Mouse (Mus musculus) embryonic fibroblast, embryonic 13.5 days (primary cell): ENCODE measurements around the gene Gm21983. TPM values are rescaled to one million over a fixed set of nuclear protein-coding genes. Genes with fewer than 3 reads are reported as not detected.

Source experiments
- H3K27ac ChIP-seq: 2 replicates; pipeline ENCODE4 v1.5.1; 2012; ENCODE audit warnings: low read length, control low read depth, inconsistent platforms; ENCODE audit not compliant: insufficient read depth
- H3K4me1 ChIP-seq: 2 replicates; pipeline ENCODE4 v1.6.1; 2011; ENCODE audit warnings: low read length; ENCODE audit not compliant: control insufficient read depth, insufficient read depth
- H3K4me3 ChIP-seq: 2 replicates; pipeline ENCODE4 v1.5.1; 2011; ENCODE audit warnings: mild to moderate bottlenecking, control low read depth, low read length; ENCODE audit not compliant: insufficient read depth
- CTCF ChIP-seq: IDR thresholded peaks from 2 replicates; pipeline ENCODE4 v1.5.1; 2011; ENCODE audit warnings: mild to moderate bottlenecking, control low read depth, low read length, moderate library complexity, borderline replicate concordance; ENCODE audit not compliant: insufficient read depth
- POLR2A ChIP-seq: IDR thresholded peaks from 2 replicates; pipeline ENCODE4 v1.6.1; 2011; ENCODE audit warnings: low read depth, mild to moderate bottlenecking, control low read depth, low read length, moderate library complexity
- polyA plus RNA-seq: library from polyadenylated mRNA; stranded (reverse); fragments of >200 nt; gene quantifications from 2 replicates; pipeline ENCODE4 v1.2.4, GENCODE M21; 2011; ENCODE audit warnings: low read depth; ENCODE audit not compliant: missing spikeins, insufficient read length

Gm21983 gene
- polyA plus RNA-seq, 1 experiment, result not detected

DNA sequence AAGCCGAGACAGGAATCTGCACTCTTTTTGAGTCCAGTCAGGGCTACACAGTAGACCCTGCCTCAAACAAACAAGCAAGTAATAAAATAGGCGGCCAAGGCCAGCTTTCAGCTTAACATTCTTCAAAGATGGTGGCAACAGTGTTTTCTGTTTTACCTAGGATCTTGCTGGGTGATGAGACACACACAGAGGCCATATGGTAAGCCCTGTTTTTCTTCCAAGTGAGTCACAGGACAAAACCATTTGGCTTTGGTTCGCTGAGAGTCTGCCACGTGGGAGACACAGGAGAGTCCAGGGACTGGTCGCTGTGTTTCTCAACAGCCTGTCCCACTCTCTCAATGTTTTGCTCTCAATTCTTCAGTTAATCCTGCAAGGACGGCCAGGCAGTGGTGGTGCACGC, 37.7 kb upstream of the Gm21983 start:
- peak overlapping the region; percentile 70 for H3K27ac ChIP-seq
- H3K4me1 ChIP-seq, result no peaks in the 10 kb centered on the region
- no peak for TF ChIP-seq POLR2A
- TF ChIP-seq CTCF, result no peak
- H3K4me3 ChIP-seq, result no peak overlapping the region

DNA sequence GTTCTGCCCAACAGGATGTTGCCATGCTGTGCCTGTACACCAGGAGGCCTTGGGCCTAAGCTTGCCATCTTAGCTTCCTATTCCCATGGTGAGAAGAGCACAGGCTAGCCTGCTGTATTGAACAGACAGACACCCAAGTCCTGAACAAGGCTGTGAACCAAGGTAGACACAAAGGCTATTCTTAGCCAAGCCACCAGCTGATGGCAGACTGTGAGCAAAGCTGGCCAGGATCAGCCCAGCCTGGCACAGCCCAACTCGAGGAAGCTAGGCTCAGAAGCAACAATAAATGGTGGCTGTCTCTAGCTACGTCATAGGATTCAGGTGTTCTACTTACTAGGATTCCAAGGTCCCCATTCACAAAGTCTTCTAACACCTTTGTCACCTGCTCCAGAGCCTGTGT, 31.7 kb upstream of the Gm21983 start:
- no peak for TF ChIP-seq CTCF
- no peak for TF ChIP-seq POLR2A
- no peak overlapping the region for H3K27ac ChIP-seq
- H3K4me3 ChIP-seq, result no peak overlapping the region
- H3K4me1 ChIP-seq, result no peaks in the 10 kb centered on the region

DNA sequence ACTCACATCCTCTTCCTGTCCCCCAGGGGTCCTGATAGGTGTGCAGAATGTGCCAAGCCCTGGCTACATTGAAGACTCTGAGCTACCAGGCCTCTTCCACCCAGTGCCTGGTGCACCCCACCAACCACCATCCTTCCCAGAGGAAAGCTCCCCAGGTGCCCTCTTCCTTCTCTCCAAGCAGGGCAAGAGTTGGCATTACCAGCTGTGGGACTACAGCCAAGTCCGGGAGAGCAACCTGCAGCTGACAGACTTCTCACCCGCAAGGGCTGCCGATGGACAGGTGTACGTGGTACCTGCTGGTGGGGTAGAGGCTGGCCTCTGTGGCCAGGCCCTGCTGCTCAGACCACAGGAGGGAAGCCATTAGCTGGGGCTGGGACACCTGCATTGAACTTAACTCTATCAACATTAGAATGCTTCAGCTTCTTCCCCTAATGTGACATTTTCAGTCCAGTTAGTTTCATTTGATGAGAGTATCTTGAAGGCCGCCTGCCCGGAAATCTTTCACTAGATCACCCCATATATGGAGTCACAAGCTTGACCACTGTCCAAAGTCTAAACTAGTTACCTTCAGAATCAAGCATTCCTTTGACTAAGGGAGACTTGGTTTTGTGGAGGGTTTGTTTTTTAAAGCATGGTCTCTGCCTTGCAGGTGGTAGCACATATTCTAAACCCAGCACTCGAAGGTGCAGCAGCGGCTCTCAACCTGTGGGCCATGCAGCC, 23.0 kb upstream of the Gm21983 start:
- no peak for TF ChIP-seq CTCF
- TF ChIP-seq POLR2A, result no peak
- H3K4me1 ChIP-seq, result no peaks in the 10 kb centered on the region
- no peak overlapping the region for H3K27ac ChIP-seq
- no peak overlapping the region for H3K4me3 ChIP-seq

DNA sequence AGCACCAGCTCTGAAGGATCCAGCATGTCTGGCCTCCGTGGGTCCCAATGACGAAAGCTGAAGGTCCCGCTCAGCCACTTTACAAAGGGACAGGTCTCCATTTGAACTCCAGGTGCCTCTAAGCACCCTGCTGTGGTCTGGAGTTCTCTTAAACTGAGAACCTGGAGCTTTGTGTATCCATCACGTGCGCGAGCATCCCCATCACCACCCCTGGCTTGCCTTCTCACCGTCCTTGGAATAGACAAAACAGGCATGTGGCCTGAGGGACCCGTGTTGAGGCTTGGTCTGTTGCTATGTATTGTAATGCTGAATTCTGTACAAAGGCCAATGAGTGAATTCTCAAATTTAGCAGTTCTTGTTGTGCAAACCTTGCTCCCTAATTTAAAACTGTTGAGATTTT, 17.9 kb upstream of the Gm21983 start:
- no peak overlapping the region for H3K4me3 ChIP-seq
- no peak for TF ChIP-seq POLR2A
- TF ChIP-seq CTCF, result no peak
- H3K27ac ChIP-seq, result peak overlapping the region; percentile 95
- H3K4me1 ChIP-seq, result peaks cover 9% of the 10 kb centered on the region

DNA sequence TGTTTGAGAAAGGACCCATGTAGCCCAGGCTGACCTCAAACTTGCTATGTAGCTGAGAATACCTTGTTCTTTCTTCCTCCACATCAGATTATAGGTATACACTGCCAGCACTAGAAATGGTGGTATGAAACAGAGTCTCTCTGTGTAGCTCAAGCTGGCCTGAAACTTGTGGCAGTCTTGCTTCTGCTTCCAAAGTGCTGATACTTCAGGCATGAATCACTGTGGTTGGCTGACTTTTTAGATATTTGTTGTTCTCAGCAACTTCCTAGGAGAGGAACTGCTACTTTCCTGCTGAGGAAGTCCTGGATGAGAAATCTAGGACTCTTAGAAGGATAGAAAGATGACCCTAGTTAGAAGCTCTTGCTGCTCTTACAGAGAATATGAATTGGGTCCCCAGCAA, 17.5 kb upstream of the Gm21983 start:
- Histone ChIP-seq H3K27ac (peak overlapping the region; percentile 95), H3K4me1 (peaks cover 13% of the 10 kb centered on the region), H3K4me3 (no peak overlapping the region)
- TF ChIP-seq CTCF (no peak), POLR2A (peak; percentile 42)

DNA sequence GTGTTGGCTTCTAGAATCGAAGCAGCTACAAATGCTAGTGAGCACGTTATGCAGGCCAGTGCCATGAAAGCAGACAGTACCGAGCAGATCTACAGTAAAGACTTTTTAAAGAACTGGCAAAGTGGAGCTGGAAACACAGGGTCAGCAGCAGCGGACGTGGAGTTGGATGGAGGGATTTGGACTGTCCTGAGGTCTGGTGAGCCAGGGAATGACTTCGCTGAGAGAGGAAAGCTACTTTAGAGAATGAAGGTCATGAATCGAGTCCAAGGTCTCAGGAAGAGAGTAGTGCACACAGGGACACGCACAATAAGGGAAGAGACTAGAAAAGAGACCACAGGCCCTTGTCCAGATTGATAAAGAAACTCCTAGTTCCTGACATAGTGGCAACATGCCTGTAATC, 16.7 kb upstream of the Gm21983 start:
- TF ChIP-seq CTCF (no peak), POLR2A (no peak)
- peaks cover 13% of the 10 kb centered on the region for H3K4me1 ChIP-seq
- peak overlapping the region; percentile 95 for H3K27ac ChIP-seq
- H3K4me3 ChIP-seq, result no peak overlapping the region

DNA sequence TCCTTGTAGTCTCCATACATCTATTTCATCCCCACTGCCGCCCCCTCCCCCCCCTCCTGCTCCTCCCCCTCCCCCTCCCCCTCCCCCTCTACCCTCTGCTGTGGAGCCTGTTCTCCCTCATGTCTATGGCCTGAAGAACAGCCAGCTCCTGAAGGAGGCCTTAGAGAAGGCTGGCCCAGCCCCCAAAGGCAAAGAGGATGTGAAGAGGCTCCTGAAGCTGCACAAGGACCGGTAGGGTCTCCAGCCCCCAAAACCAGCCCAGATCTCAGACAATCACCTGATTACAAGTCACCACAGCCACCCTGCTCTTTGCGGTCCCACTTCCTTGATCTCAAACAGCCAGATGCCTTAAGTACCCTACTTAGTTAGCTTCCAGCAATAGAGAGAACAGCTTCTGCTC, 16.2 kb upstream of the Gm21983 start:
- no peak overlapping the region for H3K4me3 ChIP-seq
- H3K4me1 ChIP-seq, result peaks cover 13% of the 10 kb centered on the region
- H3K27ac ChIP-seq, result peak overlapping the region; percentile 95
- TF ChIP-seq POLR2A, result no peak
- TF ChIP-seq CTCF, result no peak

DNA sequence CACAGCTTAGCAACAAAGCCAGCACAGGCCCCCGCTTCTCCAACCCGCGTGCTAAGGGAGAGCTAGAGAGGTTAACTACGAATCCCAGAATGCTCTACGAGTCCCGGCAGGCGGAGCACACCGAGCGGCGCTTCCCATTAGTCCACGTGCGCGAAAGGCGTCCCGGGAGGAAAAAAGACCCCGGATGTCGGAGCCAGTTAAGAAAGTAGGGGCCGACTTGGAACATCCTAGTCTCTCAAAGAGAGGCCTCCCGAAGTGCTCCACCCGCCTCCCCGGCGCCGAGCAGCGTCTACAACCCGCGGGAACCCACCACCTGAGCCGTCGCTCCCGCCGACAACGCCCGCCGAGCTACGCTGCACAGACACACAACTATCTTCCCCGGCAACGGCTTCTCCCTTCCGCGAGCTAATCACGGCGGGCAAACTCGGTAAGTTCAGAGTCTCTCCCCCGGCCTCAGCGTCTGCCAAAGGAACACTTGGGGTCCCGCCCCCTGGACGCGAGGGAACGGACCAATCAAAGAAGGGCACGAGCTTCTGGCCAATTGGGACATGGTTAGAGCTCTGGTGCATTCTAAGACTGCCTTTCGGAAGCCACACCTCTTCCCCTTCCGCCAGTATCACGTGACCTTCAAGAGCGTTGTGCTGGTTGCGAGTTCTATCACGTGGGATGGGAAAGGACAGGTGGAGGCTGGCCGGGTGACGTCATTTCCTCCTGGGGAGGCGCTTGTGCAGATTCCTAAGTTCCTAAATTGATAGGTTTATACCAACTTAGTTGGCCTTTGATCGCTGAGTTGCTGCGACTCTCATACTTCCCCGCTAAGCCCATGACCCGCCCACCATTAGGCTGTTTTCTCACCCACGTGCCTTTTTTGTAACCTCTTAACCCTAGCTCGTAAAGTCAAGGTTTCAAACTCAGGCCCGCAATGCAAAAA, 15.1 kb upstream of the Gm21983 start, which contains the start of the genes BC024978 and Snrpa:
Gene BC024978, plus strand, starts transcription at position 101 of the 931 bp plus-strand sequence.
Gene Snrpa, minus strand, starts transcription at position 591 of the 931 bp plus-strand sequence.
- TF ChIP-seq CTCF, result no peak
- peak; percentile 81 for TF ChIP-seq POLR2A
- H3K4me1 ChIP-seq, result peaks cover 13% of the 10 kb centered on the region
- peak within 1 kb of the TSS; percentile 90 for H3K4me3 ChIP-seq
- H3K27ac ChIP-seq, result peak within 1 kb of the TSS; percentile 98

DNA sequence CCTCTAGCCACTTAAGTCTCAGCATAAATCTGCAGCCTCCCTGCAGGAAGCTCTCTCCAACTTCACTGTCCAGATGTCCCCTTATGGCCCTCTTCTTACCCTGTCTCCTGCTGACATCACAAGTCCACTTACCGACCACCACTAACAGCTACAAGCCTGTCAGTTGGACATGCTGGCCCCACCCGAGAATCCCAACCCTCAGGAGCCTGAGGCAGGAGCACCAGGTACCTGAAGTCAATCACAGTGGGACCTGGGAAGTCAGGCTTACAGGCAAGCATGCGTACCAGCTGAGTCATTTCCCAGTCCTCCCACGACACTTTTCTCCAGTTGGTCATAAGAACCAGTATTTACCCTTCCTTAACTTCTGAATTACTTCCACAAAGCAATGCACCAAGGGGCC, 12.8 kb upstream of the Gm21983 start:
- Histone ChIP-seq H3K4me1 (peaks cover 13% of the 10 kb centered on the region), H3K27ac (no peak overlapping the region; the same call in 1 of the 2 replicates), H3K4me3 (peak overlapping the region; percentile 17; the same call in 1 of the 2 replicates)
- no peak for TF ChIP-seq POLR2A
- no peak for TF ChIP-seq CTCF
